Mouse (Mus musculus) CH12.LX (cell line): ENCODE results near the gene Ankrd9. TPM values are rescaled to one million over a fixed set of nuclear protein-coding genes. Genes with fewer than 3 reads are reported as not detected.

Source experiments
- DNase-seq: peaks from one replicate; pipeline ENCODE4 v3.0.0-alpha.2; 2013; ENCODE audit errors: extremely low read depth
- H3K27ac ChIP-seq: 2 replicates; pipeline ENCODE4 v1.5.1; 2012; ENCODE audit warnings: low read depth, mild to moderate bottlenecking, control low read depth, moderate library complexity; ENCODE audit not compliant: insufficient read depth
- H3K27me3 ChIP-seq: replicated peaks from 2 replicates; pipeline ENCODE3; 2012; ENCODE audit warnings: inconsistent platforms
- H3K36me3 ChIP-seq, 2 experiments: replicated peaks in 1 of 2; 2 replicates each; pipeline versions ENCODE3 to v1.6.1; 2012; ENCODE audit warnings: inconsistent platforms in 1 of 2, low read length in 1 of 2, mild to moderate bottlenecking in 1 of 2, mixed read lengths in 1 of 2, moderate library complexity in 1 of 2; ENCODE audit not compliant: control insufficient read depth in 1 of 2, insufficient read depth in 1 of 2
- H3K4me1 ChIP-seq, 2 experiments: 2 replicates each; pipeline ENCODE4 v1.6.1; 2012; ENCODE audit warnings: inconsistent platforms in 1 of 2, moderate library complexity in 1 of 2; ENCODE audit not compliant: insufficient read depth in 2 of 2, control insufficient read depth in 1 of 2
- H3K4me2 ChIP-seq: 2 replicates; pipeline ENCODE4 v1.6.1; 2012; ENCODE audit warnings: low read depth, mild to moderate bottlenecking, control low read depth; ENCODE audit not compliant: poor library complexity, insufficient read depth, severe bottlenecking
- H3K4me3 ChIP-seq, 3 experiments: fragments of 150-350 bp in 1 of 3; sonication (generic) in 1 of 3; replicated peaks in 1 of 3; 2 replicates each; pipeline versions ENCODE3 to v1.5.1; 2011 to 2012; ENCODE audit warnings: low read depth in 2 of 3, low read length in 2 of 3, mild to moderate bottlenecking in 2 of 3, moderate library complexity in 2 of 3, control low read depth in 1 of 3, improper control_type of control experiment in 1 of 3, inconsistent platforms in 1 of 3, mixed read lengths in 1 of 3; ENCODE audit not compliant: poor library complexity in 1 of 3
- H3K79me2 ChIP-seq: replicated peaks from 2 replicates; pipeline ENCODE4 v1.6.1; 2012; ENCODE audit warnings: mild to moderate bottlenecking, moderate library complexity; ENCODE audit not compliant: control insufficient read depth, poor library complexity, insufficient read depth, severe bottlenecking; ENCODE audit errors: extremely low read depth
- H3K9ac ChIP-seq: 2 replicates; pipeline ENCODE4 v1.6.1; 2012; ENCODE audit warnings: low read depth, mild to moderate bottlenecking, control low read depth, moderate library complexity; ENCODE audit not compliant: insufficient read depth
- H3K9me3 ChIP-seq: replicated peaks from 2 replicates; pipeline ENCODE3; 2012; ENCODE audit warnings: low read length, inconsistent platforms, mixed read lengths
- CHD1 ChIP-seq: IDR thresholded peaks from 2 replicates; pipeline ENCODE4 v1.6.1; 2012; ENCODE audit warnings: low read depth, low read length, improper control_type of control experiment, inconsistent platforms
- CHD2 ChIP-seq: IDR thresholded peaks from 2 replicates; pipeline ENCODE4 v1.6.1; 2011; ENCODE audit warnings: low read length, improper control_type of control experiment
- E2F4 ChIP-seq: IDR thresholded peaks from 2 replicates; pipeline ENCODE4 v1.6.1; 2011; ENCODE audit warnings: low read depth, low read length, improper control_type of control experiment; ENCODE audit not compliant: insufficient replicate concordance
- ELF1 ChIP-seq: IDR thresholded peaks from 2 replicates; pipeline ENCODE4 v1.6.1; 2014; ENCODE audit warnings: low read depth, mild to moderate bottlenecking, inconsistent platforms, low read length, improper control_type of control experiment
- ETS1 ChIP-seq: conservative IDR thresholded peaks from 2 replicates; pipeline ENCODE4 v1.6.1; 2012; ENCODE audit warnings: low read depth, mild to moderate bottlenecking, inconsistent platforms, low read length, improper control_type of control experiment, moderate library complexity
- GABPA ChIP-seq: IDR thresholded peaks from 2 replicates; pipeline ENCODE4 v1.6.1; 2012; ENCODE audit warnings: low read depth, low read length, improper control_type of control experiment, inconsistent platforms; ENCODE audit not compliant: insufficient replicate concordance
- IRF4 ChIP-seq: IDR thresholded peaks from 2 replicates; pipeline ENCODE4 v1.6.1; 2014; ENCODE audit warnings: low read depth, mild to moderate bottlenecking, inconsistent platforms, low read length, improper control_type of control experiment
- JUND ChIP-seq: conservative IDR thresholded peaks from 2 replicates; pipeline ENCODE4 v1.6.1; 2011; ENCODE audit warnings: low read depth, low read length, improper control_type of control experiment
- MAFK ChIP-seq: IDR thresholded peaks from 2 replicates; pipeline ENCODE4 v1.6.1; 2011; ENCODE audit warnings: low read length, improper control_type of control experiment; ENCODE audit not compliant: insufficient replicate concordance
- MAX ChIP-seq: IDR thresholded peaks from 2 replicates; pipeline ENCODE4 v1.6.1; 2011; ENCODE audit warnings: low read length, improper control_type of control experiment
- MAZ ChIP-seq: IDR thresholded peaks from 2 replicates; pipeline ENCODE4 v1.6.1; 2012; ENCODE audit warnings: low read depth, mild to moderate bottlenecking, inconsistent platforms, low read length, improper control_type of control experiment, moderate library complexity
- MEF2A ChIP-seq: IDR thresholded peaks from 2 replicates; pipeline ENCODE4 v1.6.1; 2014; ENCODE audit warnings: low read depth, mild to moderate bottlenecking, inconsistent platforms, low read length, improper control_type of control experiment, borderline replicate concordance
- MYC ChIP-seq: IDR thresholded peaks from 2 replicates; pipeline ENCODE4 v1.6.1; 2011; ENCODE audit warnings: low read depth, mild to moderate bottlenecking, improper control_type of control experiment, low read length
- PAX5 ChIP-seq: IDR thresholded peaks from 2 replicates; pipeline ENCODE4 v1.6.1; 2012; ENCODE audit warnings: low read length, inconsistent platforms, mixed read lengths
- POLR2A ChIP-seq: IDR thresholded peaks from 2 replicates; pipeline ENCODE4 v1.6.1; 2011; ENCODE audit warnings: low read depth, mild to moderate bottlenecking, improper control_type of control experiment, low read length
- RCOR1 ChIP-seq: conservative IDR thresholded peaks from 2 replicates; pipeline ENCODE4 v1.6.1; 2012; ENCODE audit warnings: low read depth, mild to moderate bottlenecking, inconsistent platforms, low read length, improper control_type of control experiment
- SIN3A ChIP-seq: IDR thresholded peaks from 2 replicates; pipeline ENCODE4 v1.6.1; 2012; ENCODE audit warnings: low read length, improper control_type of control experiment, inconsistent platforms
- SMC3 ChIP-seq: IDR thresholded peaks from 2 replicates; pipeline ENCODE4 v1.6.1; 2011; ENCODE audit warnings: low read depth, low read length, improper control_type of control experiment
- TBP ChIP-seq: conservative IDR thresholded peaks from 2 replicates; pipeline ENCODE4 v1.6.1; 2011; ENCODE audit warnings: low read depth, low read length, improper control_type of control experiment
- TCF12 ChIP-seq: IDR thresholded peaks from 2 replicates; pipeline ENCODE4 v1.6.1; 2014; ENCODE audit warnings: low read depth, mild to moderate bottlenecking, inconsistent platforms, low read length, improper control_type of control experiment
- USF2 ChIP-seq: conservative IDR thresholded peaks from 2 replicates; pipeline ENCODE4 v1.6.1; 2011; ENCODE audit warnings: low read depth, low read length, improper control_type of control experiment
- ZC3H11A ChIP-seq: IDR thresholded peaks from 2 replicates; pipeline ENCODE4 v1.6.1; 2012; ENCODE audit warnings: low read depth, mild to moderate bottlenecking, inconsistent platforms, low read length, improper control_type of control experiment
- ZMIZ1 ChIP-seq: IDR thresholded peaks from 2 replicates; pipeline ENCODE4 v1.6.1; 2012; ENCODE audit warnings: low read depth, mild to moderate bottlenecking, inconsistent platforms, low read length, improper control_type of control experiment
- ZNF384 ChIP-seq: IDR thresholded peaks from 2 replicates; pipeline ENCODE4 v1.6.1; 2012; ENCODE audit warnings: low read depth, low read length, improper control_type of control experiment, inconsistent platforms
- dilution Hi-C: fragments of 300-500 bp; cut with MboI; formaldehyde crosslinking; loops from 2 replicates; pipeline ENCODE4 v1.14.3; 2020; ENCODE audit warnings: low sequenced_read_pairs; ENCODE audit not compliant: extremely low pct_unique_long_range_greater_than_20kb, extremely low pct_ligation_motif_present
- in situ Hi-C: fragments of 300-500 bp; cut with MboI; formaldehyde crosslinking; loops from 3 replicates; pipeline ENCODE4 v1.14.3; 2019; ENCODE audit warnings: low sequenced_read_pairs, low pct_ligation_motif_present, low pct_unique_long_range_greater_than_20kb, mixed read lengths
- polyA plus RNA-seq: library from polyadenylated mRNA; unstranded; fragments of >175 nt; gene quantifications from 2 replicates; pipeline ENCODE4 v1.2.1, GENCODE M21; 2012; ENCODE audit warnings: low read depth; ENCODE audit not compliant: insufficient read length
- total RNA-seq, 2 experiments: library from RNA; depleted of rRNA; stranded (reverse); fragments of 300-350 nt in 1 of 2; fragments of >200 nt in 1 of 2; gene quantifications; 2 replicates each; pipeline ENCODE4 v1.2.3; 2012 to 2014

The Ankrd9 gene
- total and polyA plus RNA-seq, 3 experiments: 2.4 to 5.2 (median 2.5) TPM

GRCm38 (mm10) chr12:110950151-110950550, 28.7 kb downstream of the Ankrd9 start:
- Histone ChIP-seq H3K79me2 (no peaks in the 10 kb centered on the region), H3K4me2 (no peak overlapping the region), H3K4me3 (no peak overlapping the region), H3K27ac (no peak overlapping the region), H3K36me3 (peaks cover 27 to 56% of the 10 kb centered on the region in 2 experiments), H3K27me3 (no peaks in the 10 kb centered on the region), H3K4me1 (peaks cover 0 to 22% of the 10 kb centered on the region in 2 experiments; a peak in 2 of 4 replicates), H3K9ac (no peak overlapping the region), H3K9me3 (no peaks in the 10 kb centered on the region)
- in situ Hi-C loops (no loop called here), dilution Hi-C loops (no loop called here)
- TF ChIP-seq MAX (no peak), SIN3A (no peak), ZC3H11A (no peak), ELF1 (no peak), ZNF384 (no peak), PAX5 (no peak)
- peak; percentile 31 for DNase-seq

- Histone ChIP-seq H3K27me3 (no peaks in the 10 kb centered on the region), H3K79me2 (no peaks in the 10 kb centered on the region), H3K36me3 (peaks cover 28 to 56% of the 10 kb centered on the region in 2 experiments), H3K4me3 (no peak overlapping the region), H3K4me2 (no peak overlapping the region), H3K9me3 (no peaks in the 10 kb centered on the region), H3K4me1 (peaks cover 0 to 22% of the 10 kb centered on the region in 2 experiments; a peak in 2 of 4 replicates), H3K27ac (no peak overlapping the region), H3K9ac (no peak overlapping the region)
- no peak for TF ChIP-seq CHD1
- no peak for TF ChIP-seq IRF4
- TF ChIP-seq POLR2A: no peak
- no peak for TF ChIP-seq GABPA
- TF ChIP-seq ZMIZ1: no peak
- no peak for TF ChIP-seq SMC3
- TF ChIP-seq JUND: no peak
- TF ChIP-seq MAFK: no peak
- no peak for TF ChIP-seq ELF1
- no peak for TF ChIP-seq MAZ
- TF ChIP-seq MEF2A: no peak
- TF ChIP-seq MYC: no peak
- DNase-seq: no peak
- in situ Hi-C loops: no loop called here
- dilution Hi-C loops: no loop called here
These were observed 29.4 kb downstream of the Ankrd9 start for GRCm38 (mm10) chr12:110949410-110949809.

GRCm38 (mm10) chr12:110948910-110949201, 30.0 kb downstream of the Ankrd9 start:
- Histone ChIP-seq H3K4me3 (no peak overlapping the region), H3K9me3 (no peaks in the 10 kb centered on the region), H3K79me2 (no peaks in the 10 kb centered on the region), H3K9ac (no peak overlapping the region), H3K36me3 (peaks cover 29 to 56% of the 10 kb centered on the region in 2 experiments), H3K27me3 (no peaks in the 10 kb centered on the region), H3K4me2 (no peak overlapping the region), H3K27ac (no peak overlapping the region), H3K4me1 (peaks cover 0 to 22% of the 10 kb centered on the region in 2 experiments; a peak in 2 of 4 replicates)
- in situ Hi-C loops: no loop called here
- no peak for DNase-seq
- no peak for TF ChIP-seq IRF4
- TF ChIP-seq SMC3: no peak
- no peak for TF ChIP-seq TCF12
- no peak for TF ChIP-seq TBP
- no peak for TF ChIP-seq CHD2
- no peak for TF ChIP-seq POLR2A
- no peak for TF ChIP-seq MYC
- TF ChIP-seq RCOR1: no peak
- no peak for TF ChIP-seq USF2
- TF ChIP-seq ETS1: no peak
- no peak for TF ChIP-seq ZNF384
- TF ChIP-seq E2F4: no peak
- dilution Hi-C loops: no loop called here
